In the genomic region with DNA sequence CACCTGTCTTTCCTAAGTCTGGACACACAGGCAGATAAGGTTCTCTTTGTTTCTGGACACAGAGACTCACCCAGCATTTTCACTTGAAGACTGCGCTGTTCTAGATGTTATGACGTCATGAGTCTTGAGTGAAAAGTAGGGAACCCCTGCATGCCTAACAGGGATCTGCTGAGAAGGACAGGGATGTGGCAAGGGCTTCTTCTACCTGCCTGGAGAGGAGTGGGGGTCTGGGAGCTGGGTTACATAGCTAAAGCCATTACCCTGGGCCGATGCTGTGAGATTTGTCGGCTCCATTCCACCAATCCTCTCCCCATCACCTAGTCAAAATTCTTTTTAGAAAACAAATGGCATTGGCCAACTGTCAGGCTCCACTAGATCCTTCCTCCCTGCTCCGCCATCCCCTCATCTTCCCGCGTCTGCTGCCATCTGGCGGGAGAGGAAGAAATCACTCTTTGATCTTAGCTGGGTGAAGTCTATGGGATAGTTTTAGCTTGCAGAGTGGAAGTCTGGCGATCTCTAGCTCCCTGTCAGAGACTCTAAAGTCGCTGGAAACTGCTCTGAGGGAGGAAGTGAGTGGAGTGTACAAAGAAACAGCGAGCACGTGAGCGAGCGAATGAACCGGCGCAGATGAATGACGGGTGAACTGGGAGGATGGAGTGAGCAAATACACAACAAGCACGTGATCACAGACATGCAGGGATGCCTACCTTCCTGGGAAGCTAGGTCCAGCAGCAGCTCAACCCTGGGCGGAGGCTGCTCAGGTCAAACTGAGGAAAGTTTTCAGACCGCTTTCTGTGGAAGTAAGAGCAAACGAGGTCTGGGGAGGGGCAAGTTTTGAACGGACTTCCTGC, we compare ENCODE assay signal across 9 mouse cellular contexts. TPM values are rescaled to one million over a fixed set of nuclear protein-coding genes. Genes with fewer than 3 reads are reported as not detected.
A peak's percentile ranks its signal among the peaks of the same experiment; 100 is the strongest.
DNase-seq lines count a peak whose midpoint lies in the region; ATAC-seq lines count a peak whose summit lies in the region.
"Had no signal": no experiment of that assay in that cellular context is flagged by ENCODE, and none has a peak within 500 bp of the region (broad histone marks: within the 10 kb centered on the region; RNA-seq: fewer than 3 reads in every experiment).

No protein-coding gene starts in this region.

- no peak overlapping the region for H3K27ac ChIP-seq in hindbrain, embryonic 14.5 days
- H3K27ac ChIP-seq: liver, embryonic 15.5 days had no signal

- 0 out of 2 replicates have a peak, but pooled peaks cover 5% of the 10 kb centered on the region for H3K27me3 ChIP-seq in hindbrain, embryonic 14.5 days (ENCODE audit: control insufficient read depth, insufficient read depth, low read length)
- H3K27me3 ChIP-seq: liver, embryonic 15.5 days had no signal

- no peaks in the 10 kb centered on the region for H3K36me3 ChIP-seq in hindbrain, embryonic 14.5 days (replicated peaks; ENCODE audit: control insufficient read depth, insufficient read depth)
- H3K36me3 ChIP-seq: liver, embryonic 15.5 days had no signal

- ATAC-seq in hindbrain, embryonic 14.5 days (ENCODE audit: low FRiP score) = peak; percentile 43; the same call in 1 of the 2 replicates

- DNase-seq in MEL-GATA-1-ER (ENCODE audit: extremely low read depth, low read depth) = peak; percentile 22
- DNase-seq in cerebellum, postnatal 10 days = peak; percentile 93 to 94
- peak; percentile 76 to 77 for DNase-seq in frontal cortex, postnatal 36 days (ENCODE audit: low spot score in 2 of 2)
- peak; percentile 92 for DNase-seq in hindbrain, embryonic 14.5 days (ENCODE audit: low spot score)
- peak; percentile 77 to 89 for DNase-seq in layer of hippocampus, postnatal 14 days (ENCODE audit: low spot score in 2 of 2)
- DNase-seq in lung, postnatal 14 days = peak; percentile 74
- DNase-seq in retina, postnatal 1 day = peak; percentile 85
- DNase-seq in urinary bladder, adult 18-20 months (ENCODE audit: low spot score in 2 of 2) = peak; percentile 44 to 53

- 0 out of 2 replicates have a peak, but pooled peaks cover 3% of the 10 kb centered on the region for H3K9me3 ChIP-seq in hindbrain, embryonic 14.5 days (ENCODE audit: control insufficient read depth, low read length)
- H3K9me3 ChIP-seq: liver, embryonic 15.5 days had no signal

- H3K4me3 ChIP-seq in hindbrain, embryonic 14.5 days (replicated peaks; ENCODE audit: low read length) = peak overlapping the region; percentile 8; the same call in 1 of the 2 replicates
- H3K4me3 ChIP-seq: liver, embryonic 15.5 days had no signal

- peak overlapping the region; percentile 50 for H3K4me2 ChIP-seq in hindbrain, embryonic 14.5 days (replicated peaks)
- H3K4me2 ChIP-seq: liver, embryonic 15.5 days had no signal

- no peaks in the 10 kb centered on the region for H3K4me1 ChIP-seq in hindbrain, embryonic 14.5 days (replicated peaks; ENCODE audit: control insufficient read depth, insufficient read depth, low read length)
- H3K4me1 ChIP-seq: liver, embryonic 15.5 days had no signal

- H3K9ac ChIP-seq in hindbrain, embryonic 14.5 days = no peak overlapping the region
- H3K9ac ChIP-seq: liver, embryonic 15.5 days had no signal

- WGBS in hindbrain, embryonic 14.5 days = 23% methylated on average over 22 of the region's 22 CpGs

RNA-seq across cellular contexts. Expression of a gene that starts 25.9 kb away (rescaled TPM):
- polyA plus RNA-seq in hindbrain, embryonic 14.5 days (2014; fragmentation: Nextera tagmentation; extraction: Ambion mirVana) = not detected in 2 replicates
- not detected for total RNA-seq in layer of hippocampus, postnatal 14 days (2021)
- polyA plus RNA-seq: liver, embryonic 15.5 days had no signal

Comparison
In these comparisons a context has a peak if more than half of its experiments do, and no peak if none do; other contexts are left out.
1. DNase-seq: peak in every context shown above with its lines; median percentile 94 in cerebellum, postnatal 10 days; 92 in hindbrain, embryonic 14.5 days; 85 in retina, postnatal 1 day; 83 in layer of hippocampus, postnatal 14 days; 76 in frontal cortex, postnatal 36 days; 74 in lung, postnatal 14 days; 48 in urinary bladder, adult 18-20 months; 22 in MEL-GATA-1-ER.